Mouse (Mus musculus): Measurements from ENCODE around the gene Kdm4d. TPM values are rescaled to one million over a fixed set of nuclear protein-coding genes. Genes with fewer than 3 reads are reported as not detected.

Kdm4d gene
- polyA plus RNA-seq (2015; fragmentation: Nextera tagmentation; extraction: Ambion mirVana): 0.05 TPM in 2 replicates

DNA sequence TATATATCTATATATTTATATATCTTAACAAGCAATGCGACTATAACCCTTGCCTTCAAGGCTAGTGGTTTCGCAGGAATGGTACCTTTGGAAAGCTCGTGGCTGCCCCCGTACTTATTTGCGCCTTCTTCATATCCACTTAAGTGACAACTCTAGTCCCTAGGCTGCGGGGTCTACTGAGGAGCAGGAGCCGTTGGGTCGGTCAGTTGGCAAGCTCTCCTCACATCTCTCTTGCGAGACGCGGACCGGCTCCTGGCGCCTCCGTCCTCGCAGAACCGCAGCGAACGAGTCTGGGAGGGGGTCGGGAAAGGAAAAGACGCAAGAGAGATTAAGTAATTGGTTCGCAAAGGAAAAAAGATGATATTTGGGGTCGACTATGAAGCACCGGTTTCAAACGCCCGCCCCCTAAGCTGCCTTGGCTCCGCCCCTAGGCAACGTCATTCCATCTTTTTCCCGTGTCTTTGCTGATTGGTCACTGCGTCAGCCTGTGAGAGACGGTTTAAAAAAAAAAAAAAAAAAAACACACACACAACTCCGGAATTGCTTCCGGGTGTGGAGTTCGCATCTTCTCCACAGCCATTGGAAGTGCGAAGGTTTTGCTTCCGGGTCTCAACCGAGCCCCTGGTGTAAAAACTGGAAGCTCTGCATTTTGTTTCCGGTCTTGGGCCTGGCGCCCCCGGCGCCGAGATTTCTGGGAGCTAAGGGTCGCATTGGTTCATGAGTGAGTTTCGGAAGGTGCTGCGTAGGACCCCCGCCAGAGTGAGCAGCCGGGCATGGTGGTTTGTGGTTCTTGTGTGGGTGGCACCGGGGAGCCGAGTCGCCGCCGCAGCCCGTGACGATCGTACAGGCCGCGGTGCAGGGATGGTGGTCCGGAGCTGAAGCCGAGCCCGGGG, at the start of gene Kdm4d, which contains the start of gene Cwc15:
TSS of gene Kdm4d (minus strand) at position 460 of the 893 bp plus-strand sequence.
TSS of gene Cwc15 (plus strand) at position 595 of the 893 bp plus-strand sequence.
- no peak within 1 kb of the TSS; the same call in 1 of the 2 replicates for H3K27ac ChIP-seq
- H3K9ac ChIP-seq: peak within 1 kb of the TSS; percentile 84
- H3K4me3 ChIP-seq (replicated peaks): peak within 1 kb of the TSS; percentile 94
- WGBS (ENCODE audit: insufficient replicate concordance): under 1% methylated on average over 59 of the region's 59 CpGs
- H3K36me3 ChIP-seq: peaks cover 31% of the 10 kb centered on the region
- H3K4me1 ChIP-seq (replicated peaks): peaks cover 13% of the 10 kb centered on the region
- H3K27me3 ChIP-seq: no peaks in the 10 kb centered on the region
- no peaks in the 10 kb centered on the region for H3K9me3 ChIP-seq (replicated peaks)
- peak; percentile 97 for ATAC-seq (ENCODE audit: low read depth)
- peak within 1 kb of the TSS; percentile 82 for H3K4me2 ChIP-seq
- DNase-seq: peak; percentile 91

DNA sequence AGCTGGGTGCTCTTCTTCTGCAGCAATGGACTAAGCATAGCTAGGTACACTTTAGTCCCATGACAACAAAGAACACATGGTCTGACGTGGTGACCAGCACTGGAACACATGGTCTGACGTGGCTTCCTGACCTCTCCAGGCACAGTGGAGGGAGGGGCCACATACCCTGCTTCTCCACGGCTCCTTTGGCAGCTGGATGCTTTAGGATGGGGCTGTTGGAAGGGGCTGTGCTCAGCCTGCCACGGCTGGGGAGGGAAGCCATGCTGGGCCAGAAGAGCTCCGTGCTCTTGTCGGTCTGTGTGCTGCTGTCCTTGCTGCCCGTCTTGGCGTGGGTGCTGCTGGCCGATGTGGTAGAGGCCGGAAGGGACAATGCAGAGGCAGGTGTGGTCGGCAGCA, 48.1 kb upstream of the Kdm4d start:
- Histone ChIP-seq H3K36me3 (peaks cover 17% of the 10 kb centered on the region), H3K9me3 (replicated peaks) (no peaks in the 10 kb centered on the region), H3K27me3 (no peaks in the 10 kb centered on the region), H3K4me3 (replicated peaks) (no peak overlapping the region), H3K9ac (no peak overlapping the region), H3K4me2 (no peak overlapping the region), H3K4me1 (replicated peaks) (no peaks in the 10 kb centered on the region), H3K27ac (no peak overlapping the region)
- ATAC-seq (ENCODE audit: low read depth) (no peak), DNase-seq (no peak)
- 62% methylated on average over 11 of the region's 11 CpGs for WGBS (ENCODE audit: insufficient replicate concordance)

DNA sequence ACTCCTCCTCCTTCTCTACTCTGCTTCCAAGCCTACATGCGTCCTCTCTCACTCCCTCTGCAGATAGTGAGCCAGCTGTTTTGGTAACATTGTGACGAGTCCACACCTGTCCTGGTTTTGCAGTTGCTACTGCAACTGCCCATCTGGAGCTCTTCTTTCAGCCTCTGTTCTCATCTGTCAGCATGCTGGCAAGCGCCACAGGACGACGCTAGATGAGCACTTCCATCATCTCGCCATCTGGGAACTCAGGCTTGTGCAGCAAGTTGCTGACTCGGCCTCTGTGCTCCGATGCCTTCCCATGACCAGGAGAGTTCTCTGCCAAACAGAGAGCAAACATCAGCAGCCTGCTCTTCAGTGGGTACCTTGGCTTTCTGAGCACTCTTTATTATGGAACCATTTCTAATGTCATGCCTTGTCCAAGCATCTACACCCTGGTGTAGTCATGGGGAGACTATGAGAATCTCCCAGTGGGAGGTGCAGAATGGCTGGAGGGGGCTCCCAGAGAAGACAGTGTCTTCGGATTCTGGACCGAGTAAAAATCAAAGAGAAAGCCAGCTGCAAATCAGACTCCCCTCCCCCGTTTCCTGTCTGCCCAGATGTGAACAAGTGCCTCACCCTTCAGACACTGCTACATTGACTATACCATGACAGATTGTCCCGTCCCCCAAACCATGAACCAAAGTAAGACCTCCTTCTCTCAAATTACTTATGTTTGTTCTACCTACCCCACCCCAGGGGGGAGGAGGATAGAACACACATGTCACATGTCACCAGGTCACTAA, 47.5 kb upstream of the Kdm4d start:
- Histone ChIP-seq H3K4me2 (no peak overlapping the region), H3K4me1 (replicated peaks) (no peaks in the 10 kb centered on the region), H3K27me3 (no peaks in the 10 kb centered on the region), H3K9ac (no peak overlapping the region), H3K9me3 (replicated peaks) (no peaks in the 10 kb centered on the region), H3K27ac (no peak overlapping the region), H3K4me3 (replicated peaks) (no peak overlapping the region), H3K36me3 (peaks cover 17% of the 10 kb centered on the region)
- WGBS (ENCODE audit: insufficient replicate concordance): 66% methylated on average over 12 of the region's 12 CpGs
- DNase-seq (no peak), ATAC-seq (ENCODE audit: low read depth) (no peak)

DNA sequence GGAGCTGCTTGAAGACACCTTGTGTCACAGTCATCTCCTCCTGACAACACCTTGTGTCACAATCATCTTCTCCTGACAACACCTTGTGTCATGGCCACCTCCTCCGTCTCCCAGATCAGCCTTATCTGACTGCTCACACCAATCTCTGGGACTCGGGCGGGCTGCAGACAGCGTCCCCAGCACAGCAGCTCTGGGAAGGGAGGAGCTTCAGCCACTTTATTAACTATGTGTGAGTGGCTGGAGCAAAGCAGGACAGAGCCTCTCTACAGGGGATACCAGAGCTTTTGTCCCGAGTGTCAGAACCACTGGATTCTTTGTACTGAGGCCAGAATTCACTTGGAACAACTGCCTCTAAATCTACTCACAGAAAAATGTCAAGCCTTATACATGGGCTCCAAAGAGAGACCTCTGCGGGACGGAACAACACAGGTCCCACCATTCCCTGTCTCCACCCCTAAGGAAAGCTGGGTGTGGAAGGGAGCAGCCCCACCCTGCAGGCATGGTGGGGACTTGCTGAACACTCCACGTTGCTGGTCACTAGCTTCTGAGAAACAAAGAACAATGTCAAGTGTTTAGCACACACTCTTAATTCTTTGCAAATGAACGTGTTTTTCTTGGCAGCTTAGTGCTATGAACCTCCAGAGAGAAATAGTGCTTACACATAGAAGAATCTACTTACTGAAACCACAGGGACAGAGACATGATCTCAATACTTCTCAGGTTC, 43.9 kb upstream of the Kdm4d start:
- H3K9me3 ChIP-seq (replicated peaks): no peaks in the 10 kb centered on the region
- H3K36me3 ChIP-seq: peaks cover 13% of the 10 kb centered on the region; the same call in 1 of the 2 replicates
- no peaks in the 10 kb centered on the region for H3K27me3 ChIP-seq
- DNase-seq: no peak
- ATAC-seq (ENCODE audit: low read depth): no peak
- H3K4me2 ChIP-seq: no peak overlapping the region
- 44% methylated on average over 9 of the region's 9 CpGs for WGBS (ENCODE audit: insufficient replicate concordance)
- no peak overlapping the region for H3K9ac ChIP-seq
- H3K4me3 ChIP-seq (replicated peaks): no peak overlapping the region
- no peak overlapping the region for H3K27ac ChIP-seq
- no peaks in the 10 kb centered on the region for H3K4me1 ChIP-seq (replicated peaks)

DNA sequence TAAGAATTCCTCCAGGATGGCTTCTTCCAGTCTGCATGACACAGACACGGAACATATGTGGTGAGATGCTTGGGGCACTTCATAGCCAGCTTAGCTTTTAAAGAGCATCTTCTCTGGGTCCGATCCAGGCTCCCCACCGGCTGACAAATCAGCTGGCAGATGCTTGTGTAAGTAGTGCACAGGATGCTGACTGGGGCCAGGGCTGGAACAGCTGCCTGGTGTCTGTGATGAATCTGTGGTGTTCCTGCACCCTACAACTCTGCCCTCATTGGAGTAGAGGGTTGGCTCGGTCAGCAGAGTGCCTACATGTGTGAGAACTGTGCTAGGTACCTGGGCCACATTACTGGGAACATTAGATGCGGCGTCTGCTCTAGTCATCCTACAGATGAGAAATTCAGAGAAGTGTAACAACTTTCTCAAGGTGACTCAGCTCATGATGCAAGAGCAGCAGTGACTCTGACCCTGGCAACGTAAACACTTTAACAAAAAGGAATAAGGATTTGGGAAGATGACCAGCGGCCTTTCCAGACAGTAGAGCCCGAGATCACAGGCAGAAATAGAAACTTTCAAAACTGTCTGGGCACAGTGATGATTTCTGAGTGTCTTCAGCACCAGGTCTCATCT, 34.7 kb upstream of the Kdm4d start:
- ATAC-seq (ENCODE audit: low read depth) (no peak), DNase-seq (no peak)
- WGBS (ENCODE audit: insufficient replicate concordance): 60% methylated on average over 9 of the region's 9 CpGs

DNA sequence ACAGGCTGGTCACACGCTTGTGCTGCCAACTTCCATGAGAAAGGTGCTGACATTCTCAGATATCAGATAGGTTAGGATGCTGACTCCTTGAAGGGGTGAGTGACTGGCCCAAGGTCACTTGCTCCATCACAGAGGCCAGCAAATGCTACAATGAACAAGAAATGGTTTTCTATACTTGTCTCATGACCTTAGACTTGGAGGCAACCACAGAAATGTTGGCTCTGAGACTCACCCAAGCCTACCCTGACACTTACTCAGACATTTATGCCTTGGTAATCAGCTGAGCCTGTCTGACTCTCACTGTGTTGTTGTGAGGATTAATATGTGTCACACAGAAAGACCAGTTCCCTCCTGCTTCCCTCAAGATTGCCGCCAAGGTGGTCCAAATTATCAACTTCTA, 33.4 kb upstream of the Kdm4d start:
- Histone ChIP-seq H3K4me2 (no peak overlapping the region), H3K9me3 (replicated peaks) (no peaks in the 10 kb centered on the region), H3K4me1 (replicated peaks) (no peaks in the 10 kb centered on the region), H3K9ac (no peak overlapping the region), H3K27me3 (no peaks in the 10 kb centered on the region), H3K36me3 (no peaks in the 10 kb centered on the region), H3K4me3 (replicated peaks) (no peak overlapping the region), H3K27ac (no peak overlapping the region)
- no peak for ATAC-seq (ENCODE audit: low read depth)
- DNase-seq: no peak
- 48% methylated on average over 2 of the region's 2 CpGs for WGBS (ENCODE audit: insufficient replicate concordance)

More for the DNA sequence above, 34.7 kb upstream of the Kdm4d start:
- H3K36me3 ChIP-seq: no peaks in the 10 kb centered on the region
- H3K9me3 ChIP-seq (replicated peaks): no peaks in the 10 kb centered on the region
- no peak overlapping the region for H3K27ac ChIP-seq
- H3K4me1 ChIP-seq (replicated peaks): no peaks in the 10 kb centered on the region
- H3K4me3 ChIP-seq (replicated peaks): no peak overlapping the region
- no peak overlapping the region for H3K9ac ChIP-seq
- H3K27me3 ChIP-seq: no peaks in the 10 kb centered on the region
- H3K4me2 ChIP-seq: no peak overlapping the region

DNA sequence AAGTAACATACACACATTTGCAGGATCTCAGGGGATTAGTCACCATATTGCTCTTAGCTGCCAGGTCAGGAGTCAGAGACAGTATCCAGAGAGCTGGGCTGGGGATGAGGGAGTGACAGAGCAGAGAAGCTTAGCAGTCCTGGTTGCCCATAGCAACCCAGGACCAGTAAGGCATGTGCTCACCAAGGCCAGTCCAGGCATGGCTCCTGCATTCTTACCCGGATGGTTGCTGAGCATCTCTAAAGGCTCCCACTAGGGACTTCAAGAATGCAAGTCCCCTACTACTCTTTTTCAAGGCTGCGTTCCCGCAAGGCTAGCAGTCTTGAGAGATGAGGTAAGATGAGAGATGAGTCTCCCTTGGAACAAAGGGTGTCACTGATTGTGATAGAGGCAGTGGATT, 32.0 kb upstream of the Kdm4d start:
- Histone ChIP-seq H3K4me1 (replicated peaks) (no peaks in the 10 kb centered on the region), H3K9ac (no peak overlapping the region), H3K4me2 (no peak overlapping the region), H3K27ac (no peak overlapping the region), H3K9me3 (replicated peaks) (no peaks in the 10 kb centered on the region), H3K27me3 (no peaks in the 10 kb centered on the region), H3K4me3 (replicated peaks) (no peak overlapping the region), H3K36me3 (no peaks in the 10 kb centered on the region)
- DNase-seq (no peak), ATAC-seq (ENCODE audit: low read depth) (no peak)
- 53% methylated on average over 3 of the region's 3 CpGs for WGBS (ENCODE audit: insufficient replicate concordance)

DNA sequence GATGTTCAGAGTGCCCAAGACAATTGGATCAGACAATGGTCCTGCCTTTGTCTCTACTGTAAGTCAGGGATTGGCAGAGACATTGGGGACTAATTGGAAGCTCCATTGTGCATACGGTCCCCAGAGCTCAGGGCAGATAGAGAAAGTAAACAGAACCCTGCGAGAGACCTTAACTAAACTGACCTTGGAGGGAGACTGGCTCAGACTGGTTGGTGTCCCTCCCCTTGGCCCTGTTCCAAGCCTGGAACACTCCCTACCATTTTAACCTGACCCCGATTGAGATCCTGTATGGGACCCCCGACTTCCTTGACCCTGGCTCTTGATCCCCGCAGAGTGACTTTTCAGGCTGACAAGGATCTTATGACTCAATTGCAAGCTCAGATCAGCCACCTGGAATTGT, 29.7 kb upstream of the Kdm4d start:
- DNase-seq (no peak), ATAC-seq (ENCODE audit: low read depth) (peak; percentile 68)
- H3K36me3 ChIP-seq: no peaks in the 10 kb centered on the region
- no peak overlapping the region for H3K9ac ChIP-seq
- no peaks in the 10 kb centered on the region for H3K4me1 ChIP-seq (replicated peaks)
- H3K9me3 ChIP-seq (replicated peaks): no peaks in the 10 kb centered on the region
- no peaks in the 10 kb centered on the region for H3K27me3 ChIP-seq
- no peak overlapping the region for H3K27ac ChIP-seq
- no peak overlapping the region for H3K4me2 ChIP-seq
- H3K4me3 ChIP-seq (replicated peaks): no peak overlapping the region
- WGBS (ENCODE audit: insufficient replicate concordance): 67% methylated on average over 5 of the region's 5 CpGs

DNA sequence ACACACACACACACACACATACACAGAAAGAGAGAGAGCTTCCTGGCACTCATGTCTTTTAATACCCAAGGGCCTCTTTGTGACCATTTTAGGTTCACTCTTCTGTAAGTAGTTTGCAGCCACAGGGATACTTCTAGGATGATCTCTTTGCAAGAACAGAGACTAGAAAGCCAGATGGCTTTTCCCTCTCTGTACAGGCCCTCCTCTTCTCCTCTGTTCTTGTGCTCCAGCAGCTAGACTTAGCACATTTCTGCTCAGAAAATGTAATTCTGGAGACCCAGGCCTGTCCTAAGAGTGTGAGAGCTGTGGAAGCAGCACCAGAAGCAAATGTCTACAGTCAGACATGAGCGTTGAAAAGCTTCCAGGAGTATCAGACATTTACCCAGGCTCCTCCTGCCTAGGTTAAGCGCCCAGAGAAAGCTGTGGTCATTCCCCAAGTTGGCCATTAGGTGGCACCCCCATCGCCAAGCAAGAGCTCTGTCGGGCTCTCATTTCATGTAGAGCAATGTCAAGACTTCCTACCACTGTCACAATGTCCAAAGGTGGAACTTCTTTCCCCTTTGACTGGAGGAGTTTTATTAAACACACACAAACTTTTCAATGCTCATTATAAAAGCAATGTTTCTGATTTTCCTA, 23.2 kb upstream of the Kdm4d start:
- DNase-seq: peak; percentile 19
- Histone ChIP-seq H3K4me1 (replicated peaks) (no peaks in the 10 kb centered on the region), H3K4me3 (replicated peaks) (no peak overlapping the region), H3K4me2 (no peak overlapping the region), H3K9me3 (replicated peaks) (no peaks in the 10 kb centered on the region), H3K27ac (no peak overlapping the region), H3K9ac (no peak overlapping the region), H3K27me3 (no peaks in the 10 kb centered on the region), H3K36me3 (no peaks in the 10 kb centered on the region)
- WGBS (ENCODE audit: insufficient replicate concordance): 8% methylated on average over 4 of the region's 4 CpGs
- no peak for ATAC-seq (ENCODE audit: low read depth)

DNA sequence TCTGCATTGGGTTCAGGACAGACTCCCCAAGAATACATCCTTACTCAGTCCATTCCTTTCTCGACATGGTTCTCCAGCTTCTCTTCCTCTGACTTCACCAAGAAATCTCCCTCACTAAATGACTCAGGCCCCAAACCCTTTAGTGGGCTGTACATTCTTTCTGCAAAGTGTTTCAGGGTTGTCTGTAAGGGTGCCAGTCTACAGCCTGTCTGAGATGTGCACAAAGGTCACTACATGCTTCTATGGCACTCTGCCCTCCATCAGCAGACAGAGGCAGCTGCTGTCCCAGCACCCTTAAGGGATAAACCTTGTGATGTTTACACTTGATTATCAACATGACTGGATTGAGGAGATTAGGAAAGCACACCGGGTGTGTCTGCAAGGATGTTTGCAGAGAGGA, 21.4 kb upstream of the Kdm4d start:
- Histone ChIP-seq H3K27me3 (no peaks in the 10 kb centered on the region), H3K36me3 (no peaks in the 10 kb centered on the region), H3K9me3 (replicated peaks) (no peaks in the 10 kb centered on the region), H3K4me2 (no peak overlapping the region), H3K9ac (no peak overlapping the region), H3K4me1 (replicated peaks) (no peaks in the 10 kb centered on the region), H3K4me3 (replicated peaks) (no peak overlapping the region), H3K27ac (no peak overlapping the region)
- 29% methylated on average over 2 of the region's 2 CpGs for WGBS (ENCODE audit: insufficient replicate concordance)
- DNase-seq: no peak
- ATAC-seq (ENCODE audit: low read depth): no peak
